Mouse (Mus musculus) frontal cortex, adult (tissue): ENCODE results near the gene Tmem59.
A peak's percentile ranks its signal among the peaks of the same experiment; 100 is the strongest.

ENCODE experiments used
- ATAC-seq: cut with Nextera tagmentation; 2 replicates; pipeline ENCODE4 v1.9.2; 2017; ENCODE audit warnings: mild to moderate bottlenecking, moderate library complexity, mixed read lengths; ENCODE audit not compliant: low TSS enrichment

Gene Tmem59

GRCm38 (mm10) chr4:107178182-107178829 lies at the start of gene Tmem59:
TSS of gene Tmem59 (plus strand) at chr4:107178399.
- peak; percentile 93 for ATAC-seq

GRCm38 (mm10) chr4:107129373-107129772 lies 48.8 kb upstream of the Tmem59 start:
- no peak for ATAC-seq

- no peak for ATAC-seq
These were observed 47.7 kb upstream of the Tmem59 start for GRCm38 (mm10) chr4:107130534-107130933.

GRCm38 (mm10) chr4:107134891-107135290 lies 43.3 kb upstream of the Tmem59 start:
- no peak for ATAC-seq

- no peak for ATAC-seq
These were observed 42.5 kb upstream of the Tmem59 start for GRCm38 (mm10) chr4:107135663-107136062.

GRCm38 (mm10) chr4:107136531-107136930 lies 41.7 kb upstream of the Tmem59 start:
- ATAC-seq = no peak

- no peak for ATAC-seq
These were observed 39.0 kb upstream of the Tmem59 start for GRCm38 (mm10) chr4:107138948-107139835.

- ATAC-seq = no peak
These were observed 38.2 kb upstream of the Tmem59 start for GRCm38 (mm10) chr4:107139836-107140631.

- no peak for ATAC-seq
These were observed 34.7 kb upstream of the Tmem59 start for GRCm38 (mm10) chr4:107143511-107143910.

GRCm38 (mm10) chr4:107150991-107151390 lies 27.2 kb upstream of the Tmem59 start:
- ATAC-seq = peak; percentile 92

GRCm38 (mm10) chr4:107152571-107152970 lies 25.6 kb upstream of the Tmem59 start:
- ATAC-seq = no peak

- no peak for ATAC-seq
These were observed 21.2 kb upstream of the Tmem59 start for GRCm38 (mm10) chr4:107156983-107157401.

GRCm38 (mm10) chr4:107159166-107159773 lies 18.9 kb upstream of the Tmem59 start:
- 0 out of 2 replicates have a peak, but pooled peaks have one; percentile 5 for ATAC-seq

- no peak for ATAC-seq
These were observed 18.0 kb upstream of the Tmem59 start for GRCm38 (mm10) chr4:107160181-107160580.

GRCm38 (mm10) chr4:107163341-107163740 lies 14.9 kb upstream of the Tmem59 start:
- peak; percentile 91 for ATAC-seq

- ATAC-seq = peak; percentile 71
These were observed 14.2 kb upstream of the Tmem59 start for GRCm38 (mm10) chr4:107163756-107164587.

GRCm38 (mm10) chr4:107166700-107167099 lies 11.5 kb upstream of the Tmem59 start:
- no peak for ATAC-seq

GRCm38 (mm10) chr4:107167798-107168197 lies 10.4 kb upstream of the Tmem59 start:
- ATAC-seq = no peak

- no peak for ATAC-seq
These were observed 693 bp upstream of the Tmem59 start for GRCm38 (mm10) chr4:107177506-107177905.

GRCm38 (mm10) chr4:107178830-107179490 lies 761 bp downstream of the Tmem59 start, which contains the start of gene Tceanc2:
TSS of gene Tceanc2 (minus strand) at chr4:107179116.
- peak; percentile 38 for ATAC-seq
